Mouse (Mus musculus) limb, embryonic 13.5 days (tissue): ENCODE measurements around the gene Ttll12. TPM values are rescaled to one million over a fixed set of nuclear protein-coding genes. Genes with fewer than 3 reads are reported as not detected.

Experiments
- ATAC-seq: fragments of 200-750 bp; cut with Nextera tagmentation; 2 replicates; pipeline ENCODE4 v1.8.0; 2017; ENCODE audit warnings: low read depth, moderate number of reproducible peaks, moderate TSS enrichment; ENCODE audit not compliant: low FRiP score
- H3K27ac ChIP-seq: fragments of 300-500 bp; sonication (generic); 2 replicates; pipeline ENCODE4 v1.5.1; 2015; ENCODE audit warnings: inconsistent platforms, mild to moderate bottlenecking, moderate library complexity
- H3K27me3 ChIP-seq: fragments of 300-500 bp; sonication (generic); 2 replicates; pipeline ENCODE4 v1.6.1; 2015; ENCODE audit warnings: mild to moderate bottlenecking, inconsistent platforms
- H3K36me3 ChIP-seq: fragments of 300-500 bp; sonication (generic); 2 replicates; pipeline ENCODE4 v1.6.1; 2015; ENCODE audit warnings: inconsistent platforms, mild to moderate bottlenecking, moderate library complexity
- H3K4me1 ChIP-seq: fragments of 300-500 bp; sonication (generic); 2 replicates; pipeline ENCODE4 v1.6.1; 2015; ENCODE audit warnings: inconsistent platforms
- H3K4me2 ChIP-seq: fragments of 300-500 bp; sonication (generic); replicated peaks from 2 replicates; pipeline ENCODE4 v1.6.1; 2015; ENCODE audit warnings: inconsistent platforms, mild to moderate bottlenecking, moderate library complexity
- H3K4me3 ChIP-seq: fragments of 300-500 bp; sonication (generic); 2 replicates; pipeline ENCODE4 v1.5.1; 2015; ENCODE audit warnings: moderate library complexity, mild to moderate bottlenecking, inconsistent platforms
- H3K9ac ChIP-seq: fragments of 300-500 bp; sonication (generic); 2 replicates; pipeline ENCODE4 v1.6.1; 2015; ENCODE audit warnings: mild to moderate bottlenecking, inconsistent platforms
- H3K9me3 ChIP-seq: fragments of 300-500 bp; sonication (generic); 2 replicates; pipeline ENCODE4 v1.6.1; 2016; ENCODE audit warnings: inconsistent platforms
- WGBS: fragments of 180-500 bp; shearing (Covaris S2); methylation state at CpG from one replicate; pipeline ENCODE4 v1.1.7; 2015; 5-methylcytosine and 5-hydroxymethylcytosine counted together
- polyA plus RNA-seq: library from polyadenylated mRNA; unstranded; fragments of >200 nt; fragmentation: Nextera tagmentation; extraction: Ambion mirVana; gene quantifications from 2 replicates; pipeline ENCODE4 v1.2.1, GENCODE M21; 2015

Ttll12 gene
- polyA plus RNA-seq, 1 experiment from 2014 or later, result 43.4 TPM

GRCm38 (mm10) chr15:83553831-83554230 lies 41.1 kb downstream of the Ttll12 start:
- Histone ChIP-seq H3K9me3 (0 out of 2 replicates have a peak, but pooled peaks cover 3% of the 10 kb centered on the region), H3K4me2 (no peak overlapping the region), H3K36me3 (peaks cover 39% of the 10 kb centered on the region), H3K4me1 (peaks cover 10% of the 10 kb centered on the region), H3K9ac (no peak overlapping the region), H3K4me3 (no peak overlapping the region), H3K27me3 (no peaks in the 10 kb centered on the region), H3K27ac (no peak overlapping the region)
- no peak for ATAC-seq

GRCm38 (mm10) chr15:83550137-83550536 lies 44.8 kb downstream of the Ttll12 start:
- Histone ChIP-seq H3K27me3 (no peaks in the 10 kb centered on the region), H3K9ac (no peak overlapping the region), H3K4me3 (no peak overlapping the region), H3K9me3 (0 out of 2 replicates have a peak, but pooled peaks cover 3% of the 10 kb centered on the region), H3K4me1 (peaks cover 6% of the 10 kb centered on the region), H3K36me3 (peaks cover 75% of the 10 kb centered on the region), H3K4me2 (no peak overlapping the region), H3K27ac (no peak overlapping the region)
- WGBS, result 82% methylated on average over 2 of the region's 2 CpGs
- no peak for ATAC-seq

- Histone ChIP-seq H3K4me1 (no peaks in the 10 kb centered on the region), H3K27ac (no peak overlapping the region), H3K9ac (no peak overlapping the region), H3K4me3 (no peak overlapping the region), H3K36me3 (peaks cover 69% of the 10 kb centered on the region), H3K27me3 (no peaks in the 10 kb centered on the region), H3K4me2 (no peak overlapping the region), H3K9me3 (no peaks in the 10 kb centered on the region)
- WGBS, result 91% methylated on average over 8 of the region's 8 CpGs
- ATAC-seq, result no peak
Measured at GRCm38 (mm10) chr15:83547144-83547543, 47.8 kb downstream of the Ttll12 start.

- Histone ChIP-seq H3K4me2 (no peak overlapping the region), H3K27me3 (no peaks in the 10 kb centered on the region), H3K27ac (no peak overlapping the region), H3K4me3 (no peak overlapping the region), H3K9me3 (no peaks in the 10 kb centered on the region), H3K36me3 (peaks cover 59% of the 10 kb centered on the region), H3K4me1 (no peaks in the 10 kb centered on the region), H3K9ac (no peak overlapping the region)
- 87% methylated on average over 7 of the region's 7 CpGs for WGBS
- no peak; the same call in 1 of the 2 replicates for ATAC-seq
Measured at GRCm38 (mm10) chr15:83546029-83546428, 48.9 kb downstream of the Ttll12 start.

GRCm38 (mm10) chr15:83541647-83542287 lies 53.2 kb downstream of the Ttll12 start:
- H3K36me3 ChIP-seq, result peaks cover 17% of the 10 kb centered on the region
- no peak overlapping the region for H3K4me3 ChIP-seq
- 79% methylated on average over 9 of the region's 9 CpGs for WGBS
- no peaks in the 10 kb centered on the region for H3K27me3 ChIP-seq
- no peak for ATAC-seq
- H3K27ac ChIP-seq, result no peak overlapping the region
- H3K9ac ChIP-seq, result no peak overlapping the region
- no peaks in the 10 kb centered on the region for H3K9me3 ChIP-seq
- H3K4me2 ChIP-seq, result no peak overlapping the region
- 0 out of 2 replicates have a peak, but pooled peaks cover 3% of the 10 kb centered on the region for H3K4me1 ChIP-seq

GRCm38 (mm10) chr15:83539905-83540304 lies 55.1 kb downstream of the Ttll12 start:
- Histone ChIP-seq H3K27me3 (no peaks in the 10 kb centered on the region), H3K4me2 (no peak overlapping the region), H3K4me1 (0 out of 2 replicates have a peak, but pooled peaks cover 3% of the 10 kb centered on the region), H3K4me3 (no peak overlapping the region), H3K9me3 (no peaks in the 10 kb centered on the region), H3K36me3 (no peaks in the 10 kb centered on the region), H3K9ac (no peak overlapping the region), H3K27ac (no peak overlapping the region)
- 54% methylated on average over 4 of the region's 4 CpGs for WGBS
- ATAC-seq, result no peak

GRCm38 (mm10) chr15:83538855-83539254 lies 56.1 kb downstream of the Ttll12 start:
- 95% methylated on average over 2 of the region's 2 CpGs for WGBS
- Histone ChIP-seq H3K4me2 (no peak overlapping the region), H3K4me3 (no peak overlapping the region), H3K36me3 (no peaks in the 10 kb centered on the region), H3K27ac (no peak overlapping the region), H3K9ac (no peak overlapping the region), H3K9me3 (no peaks in the 10 kb centered on the region), H3K27me3 (no peaks in the 10 kb centered on the region), H3K4me1 (0 out of 2 replicates have a peak, but pooled peaks cover 3% of the 10 kb centered on the region)
- ATAC-seq, result no peak

GRCm38 (mm10) chr15:83535890-83536231 lies 59.1 kb downstream of the Ttll12 start:
- H3K27ac ChIP-seq, result no peak overlapping the region
- H3K4me1 ChIP-seq, result 0 out of 2 replicates have a peak, but pooled peaks cover 3% of the 10 kb centered on the region
- 71% methylated on average over 6 of the region's 6 CpGs for WGBS
- H3K4me2 ChIP-seq, result no peak overlapping the region
- no peaks in the 10 kb centered on the region for H3K9me3 ChIP-seq
- no peak overlapping the region for H3K9ac ChIP-seq
- H3K4me3 ChIP-seq, result no peak overlapping the region
- peaks cover under 1% of the 10 kb centered on the region; the same call in 1 of the 2 replicates for H3K27me3 ChIP-seq
- no peak for ATAC-seq
- H3K36me3 ChIP-seq, result no peaks in the 10 kb centered on the region

- no peak for ATAC-seq
- no peak overlapping the region for H3K27ac ChIP-seq
Measured at GRCm38 (mm10) chr15:83534960-83535889, 59.7 kb downstream of the Ttll12 start.

GRCm38 (mm10) chr15:83532606-83533005 lies 62.4 kb downstream of the Ttll12 start:
- Histone ChIP-seq H3K4me3 (no peak overlapping the region), H3K36me3 (no peaks in the 10 kb centered on the region), H3K9ac (no peak overlapping the region), H3K27ac (no peak overlapping the region), H3K4me1 (no peaks in the 10 kb centered on the region), H3K27me3 (peaks cover 33% of the 10 kb centered on the region), H3K4me2 (no peak overlapping the region), H3K9me3 (no peaks in the 10 kb centered on the region)
- ATAC-seq, result no peak
- WGBS, result 78% methylated on average over 7 of the region's 7 CpGs

More at GRCm38 (mm10) chr15:83534960-83535889, 59.7 kb downstream of the Ttll12 start:
- H3K36me3 ChIP-seq, result no peaks in the 10 kb centered on the region
- 75% methylated on average over 17 of the region's 17 CpGs for WGBS
- H3K4me3 ChIP-seq, result no peak overlapping the region
- no peaks in the 10 kb centered on the region for H3K9me3 ChIP-seq
- 0 out of 2 replicates have a peak, but pooled peaks cover 3% of the 10 kb centered on the region for H3K4me1 ChIP-seq
- H3K9ac ChIP-seq, result no peak overlapping the region
- peaks cover 7% of the 10 kb centered on the region; the same call in 1 of the 2 replicates for H3K27me3 ChIP-seq
- H3K4me2 ChIP-seq, result no peak overlapping the region

- H3K36me3 ChIP-seq, result no peaks in the 10 kb centered on the region
- H3K27me3 ChIP-seq, result peaks cover 39% of the 10 kb centered on the region
- peaks cover 4% of the 10 kb centered on the region for H3K4me1 ChIP-seq
- no peak overlapping the region for H3K4me2 ChIP-seq
- no peaks in the 10 kb centered on the region for H3K9me3 ChIP-seq
- no peak for ATAC-seq
- H3K27ac ChIP-seq, result no peak overlapping the region
- H3K4me3 ChIP-seq, result no peak overlapping the region
- H3K9ac ChIP-seq, result no peak overlapping the region
- 76% methylated on average over 5 of the region's 5 CpGs for WGBS
Measured at GRCm38 (mm10) chr15:83531961-83532469, 62.9 kb downstream of the Ttll12 start.

- ATAC-seq, result no peak
- Histone ChIP-seq H3K9me3 (no peaks in the 10 kb centered on the region), H3K27me3 (peaks cover 52% of the 10 kb centered on the region), H3K27ac (peak overlapping the region; percentile 15; the same call in 1 of the 2 replicates), H3K4me3 (no peak overlapping the region), H3K4me2 (no peak overlapping the region), H3K36me3 (no peaks in the 10 kb centered on the region), H3K4me1 (peaks cover 15% of the 10 kb centered on the region), H3K9ac (no peak overlapping the region)
- WGBS, result 60% methylated on average over 6 of the region's 6 CpGs
Measured at GRCm38 (mm10) chr15:83530688-83531087, 64.3 kb downstream of the Ttll12 start.
